Mouse (Mus musculus) limb, embryonic 14.5 days (tissue): Measurements from ENCODE around the gene Commd3. TPM values are rescaled to one million over a fixed set of nuclear protein-coding genes. Genes with fewer than 3 reads are reported as not detected.

Experiments
- ATAC-seq: fragments of 200-750 bp; cut with Nextera tagmentation; 2 replicates; pipeline ENCODE4 v1.8.0; 2017; ENCODE audit warnings: low read depth, moderate number of reproducible peaks, moderate TSS enrichment; ENCODE audit not compliant: low FRiP score
- DNase-seq: peaks from one replicate; pipeline ENCODE4 v3.0.0-alpha.2; 2015; ENCODE audit warnings: low spot score
- H3K27ac ChIP-seq: fragments of 300-500 bp; sonication (generic); replicated peaks from 2 replicates; pipeline ENCODE4 v1.5.1; 2014; ENCODE audit warnings: low read depth, mild to moderate bottlenecking, low read length, moderate library complexity, mixed read lengths
- H3K27me3 ChIP-seq: fragments of 300-500 bp; sonication (generic); 2 replicates; pipeline ENCODE4 v1.6.1; 2014; ENCODE audit warnings: low read length, mixed read lengths; ENCODE audit not compliant: control insufficient read depth, insufficient read depth
- H3K36me3 ChIP-seq: fragments of 300-500 bp; sonication (generic); 2 replicates; pipeline ENCODE4 v1.6.1; 2014; ENCODE audit warnings: mild to moderate bottlenecking, low read length, moderate library complexity, mixed read lengths; ENCODE audit not compliant: control insufficient read depth, insufficient read depth
- H3K4me1 ChIP-seq: fragments of 300-500 bp; sonication (generic); 2 replicates; pipeline ENCODE4 v1.6.1; 2014; ENCODE audit warnings: antibody characterized with exemption, low read length, mixed read lengths; ENCODE audit not compliant: control insufficient read depth, insufficient read depth
- H3K4me2 ChIP-seq: fragments of 300-500 bp; sonication (generic); replicated peaks from 2 replicates; pipeline ENCODE4 v1.6.1; 2014; ENCODE audit warnings: low read depth, mild to moderate bottlenecking, low read length, moderate library complexity; ENCODE audit not compliant: severe bottlenecking
- H3K4me3 ChIP-seq: fragments of 300-500 bp; sonication (generic); replicated peaks from 2 replicates; pipeline ENCODE4 v1.5.1; 2014; ENCODE audit warnings: low read length
- H3K9ac ChIP-seq: fragments of 300-500 bp; sonication (generic); 2 replicates; pipeline ENCODE4 v1.6.1; 2014; ENCODE audit warnings: mild to moderate bottlenecking, low read depth, low read length, moderate library complexity; ENCODE audit not compliant: severe bottlenecking
- H3K9me3 ChIP-seq: fragments of 300-500 bp; sonication (generic); 2 replicates; pipeline ENCODE4 v1.6.1; 2016; ENCODE audit warnings: low read length; ENCODE audit not compliant: control insufficient read depth
- POLR2A ChIP-seq: fragments of 200-500 bp; IDR thresholded peaks from 2 replicates; pipeline ENCODE4 v1.8.0; 2012; ENCODE audit warnings: inconsistent platforms, mild to moderate bottlenecking, moderate library complexity, borderline replicate concordance; ENCODE audit not compliant: insufficient read depth, insufficient read length; ENCODE audit errors: extremely low read depth
- WGBS: fragments of 180-500 bp; shearing (Covaris S2); extraction: QIAGEN DNeasy Blood & Tissue Kit; methylation state at CpG from one replicate; pipeline ENCODE4 v1.1.7; 2014; 5-methylcytosine and 5-hydroxymethylcytosine counted together
- polyA plus RNA-seq, 2 experiments: library from polyadenylated mRNA; depleted of rRNA in 1 of 2; stranded (reverse) in 1 of 2; unstranded in 1 of 2; fragments of >200 nt; fragmentation: Nextera tagmentation in 1 of 2; extraction: Ambion mirVana in 1 of 2; gene quantifications; 2 replicates each; pipeline versions ENCODE4 v1.2.1 to v1.2.3; 2012 to 2014

Commd3 gene
- polyA plus RNA-seq, 2 experiments = 146 to 233 TPM

- H3K27me3 ChIP-seq = peaks cover 9% of the 10 kb centered on the region; the same call in 1 of the 2 replicates
- TF ChIP-seq POLR2A = no peak
Observed at GRCm38 (mm10) chr2:18674193-18674902, 2.2 kb downstream of the Commd3 start.

GRCm38 (mm10) chr2:18675681-18676456 is 3.7 kb downstream of the Commd3 start:
- Histone ChIP-seq H3K4me1 (peaks cover 24% of the 10 kb centered on the region), H3K4me2 (peak overlapping the region; percentile 85), H3K27me3 (peaks cover 20% of the 10 kb centered on the region), H3K27ac (peak overlapping the region; percentile 67), H3K9ac (peak overlapping the region; percentile 93), H3K4me3 (peak overlapping the region; percentile 78), H3K9me3 (no peaks in the 10 kb centered on the region), H3K36me3 (no peaks in the 10 kb centered on the region)
- 11% methylated on average over 42 of the region's 42 CpGs for WGBS
- TF ChIP-seq POLR2A = no peak
- no peak for DNase-seq
- ATAC-seq = no peak

More at GRCm38 (mm10) chr2:18674193-18674902, 2.2 kb downstream of the Commd3 start:
- no peak for DNase-seq
- no peak overlapping the region for H3K9ac ChIP-seq
- no peak overlapping the region for H3K27ac ChIP-seq
- WGBS = 62% methylated on average over 4 of the region's 4 CpGs
- no peak overlapping the region for H3K4me3 ChIP-seq
- peaks cover 16% of the 10 kb centered on the region; the same call in 1 of the 2 replicates for H3K4me1 ChIP-seq
- no peaks in the 10 kb centered on the region for H3K9me3 ChIP-seq
- no peaks in the 10 kb centered on the region for H3K36me3 ChIP-seq
- H3K4me2 ChIP-seq = no peak overlapping the region
- no peak for ATAC-seq

- WGBS = 0% methylated on average over 2 of the region's 64 CpGs
- Histone ChIP-seq H3K4me3 (peak overlapping the region; percentile 78), H3K4me2 (peak overlapping the region; percentile 85), H3K9me3 (no peaks in the 10 kb centered on the region), H3K9ac (peak overlapping the region; percentile 93), H3K27ac (peak overlapping the region; percentile 90), H3K27me3 (peaks cover 20% of the 10 kb centered on the region), H3K36me3 (no peaks in the 10 kb centered on the region), H3K4me1 (peaks cover 24% of the 10 kb centered on the region)
- DNase-seq (peak; percentile 89), ATAC-seq (peak; percentile 92)
- no peak for TF ChIP-seq POLR2A
Observed at GRCm38 (mm10) chr2:18676457-18676935, 4.3 kb downstream of the Commd3 start.

GRCm38 (mm10) chr2:18676936-18677491 is 4.8 kb downstream of the Commd3 start, which contains the start of gene Bmi1:
Gene Bmi1, plus strand, starts transcription at chr2:18677018.
- Histone ChIP-seq H3K27me3 (peaks cover 20% of the 10 kb centered on the region), H3K36me3 (no peaks in the 10 kb centered on the region), H3K9me3 (no peaks in the 10 kb centered on the region), H3K27ac (peak within 1 kb of the TSS; percentile 90), H3K4me3 (peak within 1 kb of the TSS; percentile 78), H3K4me1 (peaks cover 24% of the 10 kb centered on the region), H3K4me2 (peak within 1 kb of the TSS; percentile 85), H3K9ac (peak within 1 kb of the TSS; percentile 93)
- under 1% methylated on average over 17 of the region's 77 CpGs for WGBS
- TF ChIP-seq POLR2A = no peak
- ATAC-seq (peak; percentile 69), DNase-seq (peak; percentile 63)
